Mouse (Mus musculus) cerebellum, adult 18-20 months (tissue): ENCODE data around the gene Msantd2.

Experiments
- DNase-seq, 2 experiments: peaks; one replicate each; pipeline ENCODE4 v3.0.0; 2021

Gene Msantd2

GRCm38 (mm10) chr9:37541851-37542642, 52.9 kb downstream of the Msantd2 start:
- no peak for DNase-seq

GRCm38 (mm10) chr9:37543869-37544440, 54.8 kb downstream of the Msantd2 start:
- no peak for DNase-seq

GRCm38 (mm10) chr9:37544447-37545165, 55.5 kb downstream of the Msantd2 start:
- peak; percentile 62 to 78 for DNase-seq

- DNase-seq: peak in 1 of 2 experiments; percentile 11
These were observed 56.1 kb downstream of the Msantd2 start for GRCm38 (mm10) chr9:37545166-37545610.

GRCm38 (mm10) chr9:37545847-37546452, 56.8 kb downstream of the Msantd2 start:
- no peak for DNase-seq

- peak in 1 of 2 experiments; percentile 16 for DNase-seq
These were observed 57.8 kb downstream of the Msantd2 start for GRCm38 (mm10) chr9:37546889-37547288.

GRCm38 (mm10) chr9:37550435-37550834, 61.3 kb downstream of the Msantd2 start:
- no peak for DNase-seq

GRCm38 (mm10) chr9:37551751-37552531, 62.8 kb downstream of the Msantd2 start:
- no peak for DNase-seq

GRCm38 (mm10) chr9:37552536-37553293, 63.6 kb downstream of the Msantd2 start, which contains the start of gene Nrgn:
TSS of gene Nrgn (minus strand) at chr9:37552904.
- peak in 1 of 2 experiments; percentile 27 for DNase-seq

GRCm38 (mm10) chr9:37554279-37554678, 65.2 kb downstream of the Msantd2 start:
- no peak for DNase-seq

- DNase-seq: no peak
These were observed 66.0 kb downstream of the Msantd2 start, which contains the start of gene Siae for GRCm38 (mm10) chr9:37554838-37555748. TSS of gene Siae (plus strand) at chr9:37555698.

GRCm38 (mm10) chr9:37556366-37556765, 67.2 kb downstream of the Msantd2 start:
- no peak for DNase-seq

GRCm38 (mm10) chr9:37560617-37561016, 71.5 kb downstream of the Msantd2 start:
- DNase-seq: no peak

- no peak for DNase-seq
These were observed 74.7 kb downstream of the Msantd2 start for GRCm38 (mm10) chr9:37563805-37564204.

GRCm38 (mm10) chr9:37567019-37567418, 77.9 kb downstream of the Msantd2 start:
- DNase-seq: no peak

- no peak for DNase-seq
These were observed 78.3 kb downstream of the Msantd2 start for GRCm38 (mm10) chr9:37567454-37567853.

GRCm38 (mm10) chr9:37567892-37568604, 78.9 kb downstream of the Msantd2 start:
- no peak for DNase-seq

GRCm38 (mm10) chr9:37568605-37569214, 79.6 kb downstream of the Msantd2 start:
- DNase-seq: no peak

GRCm38 (mm10) chr9:37569231-37569835, 80.2 kb downstream of the Msantd2 start:
- DNase-seq: no peak
